Mouse (Mus musculus): ENCODE measurements around the gene Fryl. TPM values are rescaled to one million over a fixed set of nuclear protein-coding genes. Genes with fewer than 3 reads are reported as not detected.

The Fryl gene
- polyA plus RNA-seq, 1 experiment from 2014 or later, result 30.8 TPM

DNA sequence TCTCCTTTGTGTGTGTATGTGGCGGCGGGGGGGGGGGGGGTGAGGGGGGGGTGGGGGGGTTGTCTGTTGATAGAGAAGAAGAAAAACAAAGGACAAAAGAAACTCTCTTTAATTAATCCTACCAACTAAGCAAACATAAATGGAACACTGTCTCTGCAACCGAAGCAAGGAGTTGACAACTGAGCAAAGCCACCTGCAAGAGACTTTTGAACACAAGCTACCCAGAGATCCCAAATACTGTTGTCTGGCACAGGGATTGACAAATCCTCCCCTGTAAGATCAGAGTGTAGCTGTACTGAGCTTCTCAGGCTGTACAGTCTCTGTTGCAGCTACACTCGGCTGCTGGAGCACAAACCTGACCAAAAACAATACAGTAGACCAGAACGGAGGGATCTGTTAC lies 7.7 kb upstream of the Fryl start:
- POLR2A ChIA-PET, result no interaction called here
- TF ChIP-seq CTCF (IDR thresholded peaks at IDR 0.05), result no peak
- no peak for DNase-seq (ENCODE audit: low read depth, low spot score)
- ATAC-seq, result no peak
- H3K27me3 ChIP-seq, result no peaks in the 10 kb centered on the region
- in situ Hi-C loops (cut with MboI; ENCODE audit: low pct_unique_long_range_greater_than_20kb), result no loop called here
- CTCF ChIA-PET, result interaction anchor here (1.5 kb wide), 1 partner anchor 19 kb away, joined by 4 read pairs; no protein-coding TSS in a partner anchor

- no peak for TF ChIP-seq CTCF (IDR thresholded peaks at IDR 0.05)
- in situ Hi-C loops (cut with MboI; ENCODE audit: low pct_unique_long_range_greater_than_20kb), result no loop called here
- POLR2A ChIA-PET, result no interaction called here
- no peak for DNase-seq (ENCODE audit: low read depth, low spot score)
- CTCF ChIA-PET, result interaction anchor here (1.4 kb wide), 1 partner anchor 122 kb away, joined by 4 read pairs; no protein-coding TSS in a partner anchor
- ATAC-seq, result no peak
- H3K27me3 ChIP-seq, result no peaks in the 10 kb centered on the region
These were observed 1.3 kb upstream of the Fryl start for GRCm38 (mm10) chr5:73257723-73258122.

GRCm38 (mm10) chr5:73257096-73257495 lies 677 bp upstream of the Fryl start:
- in situ Hi-C loops (cut with MboI; ENCODE audit: low pct_unique_long_range_greater_than_20kb), result no loop called here
- CTCF ChIA-PET, result interaction anchor here (1.2 kb wide), 1 partner anchor 122 kb away, joined by 4 read pairs; no protein-coding TSS in a partner anchor
- peak; percentile 27 for TF ChIP-seq CTCF (IDR thresholded peaks at IDR 0.05)
- DNase-seq (ENCODE audit: low read depth, low spot score), result no peak
- no peaks in the 10 kb centered on the region for H3K27me3 ChIP-seq
- ATAC-seq, result no peak
- POLR2A ChIA-PET, result no interaction called here

GRCm38 (mm10) chr5:73255321-73256251 lies 833 bp downstream of the Fryl start:
- DNase-seq (ENCODE audit: low read depth, low spot score), result no peak
- no peaks in the 10 kb centered on the region for H3K27me3 ChIP-seq
- TF ChIP-seq CTCF (IDR thresholded peaks at IDR 0.05), result no peak
- peak; percentile 27 for ATAC-seq
- in situ Hi-C loops (cut with MboI; ENCODE audit: low pct_unique_long_range_greater_than_20kb), result no loop called here
- ChIA-PET POLR2A (interaction anchor here (0.6 to 2.4 kb wide), 3 partner anchors 36 to 83 kb away, joined by 3 to 7 read pairs (median 5); partner anchors contain the start of gene Ociad1), CTCF (interaction anchor here (1.3 to 3.8 kb wide), 3 partner anchors 33 to 127 kb away, joined by 4 to 17 read pairs (median 6); no protein-coding TSS in a partner anchor)

DNA sequence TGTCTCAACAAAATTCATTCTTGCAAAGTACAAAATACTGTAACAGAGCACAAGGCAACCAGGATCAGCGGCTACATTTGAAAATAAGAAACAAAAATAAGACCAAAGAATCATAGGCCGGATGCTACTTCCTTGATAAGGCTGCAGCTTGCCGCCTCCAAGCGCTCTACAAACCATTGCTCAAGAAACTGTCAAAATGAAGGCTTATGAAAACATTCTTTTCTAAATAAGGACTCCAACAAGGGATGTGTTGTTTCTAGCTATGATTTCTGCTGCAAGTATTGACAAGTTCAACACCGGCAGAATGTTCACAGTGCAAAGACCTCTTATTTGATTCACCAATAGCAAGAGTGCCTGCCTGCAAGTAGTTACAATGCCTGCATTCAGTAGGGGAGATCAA lies 1.8 kb downstream of the Fryl start:
- no peak for TF ChIP-seq CTCF (IDR thresholded peaks at IDR 0.05)
- ATAC-seq, result no peak
- ChIA-PET CTCF (interaction anchor here (1.3 to 3.8 kb wide), 4 partner anchors 28 to 128 kb away, joined by 3 to 17 read pairs (median 5); no protein-coding TSS in a partner anchor), POLR2A (interaction anchor here (0.6 to 2.4 kb wide), 4 partner anchors 21 to 85 kb away, joined by 3 to 7 read pairs (median 4); partner anchors contain the start of gene Ociad1)
- in situ Hi-C loops (cut with MboI; ENCODE audit: low pct_unique_long_range_greater_than_20kb), result no loop called here
- no peak for DNase-seq (ENCODE audit: low read depth, low spot score)
- no peaks in the 10 kb centered on the region for H3K27me3 ChIP-seq

DNA sequence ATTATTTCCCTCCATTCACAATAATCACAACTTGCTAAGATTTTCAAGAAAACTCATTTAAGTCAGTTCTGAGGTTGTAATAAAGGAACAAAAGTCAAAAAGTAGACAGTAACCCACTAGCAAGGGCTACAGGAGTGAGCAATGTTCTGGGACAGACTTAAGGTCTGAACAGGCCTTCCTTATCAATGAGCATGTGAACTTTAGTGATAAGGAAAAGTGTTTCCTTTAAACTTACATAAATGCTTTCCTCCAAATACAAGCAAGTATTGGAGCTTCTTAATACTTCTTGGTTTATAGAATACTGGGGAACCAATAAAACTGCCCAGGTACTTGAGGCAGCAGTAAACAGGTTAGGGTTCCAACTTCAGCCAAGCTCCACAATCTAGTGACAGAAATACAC lies 3.7 kb downstream of the Fryl start:
- DNase-seq (ENCODE audit: low read depth, low spot score) (no peak), ATAC-seq (no peak)
- no peaks in the 10 kb centered on the region for H3K27me3 ChIP-seq
- CTCF ChIA-PET, result interaction anchor here (0.9 to 3.8 kb wide), 4 partner anchors 8 to 119 kb away, joined by 3 to 17 read pairs (median 4); no protein-coding TSS in a partner anchor
- in situ Hi-C loops (cut with MboI; ENCODE audit: low pct_unique_long_range_greater_than_20kb), result no loop called here
- no peak for TF ChIP-seq CTCF (IDR thresholded peaks at IDR 0.05)
- POLR2A ChIA-PET, result interaction anchor here (1.4 kb wide), 1 partner anchor 19 kb away, joined by 3 read pairs; no protein-coding TSS in a partner anchor

GRCm38 (mm10) chr5:73249341-73249740 lies 7.1 kb downstream of the Fryl start:
- CTCF ChIA-PET, result no interaction called here
- POLR2A ChIA-PET, result no interaction called here
- H3K27me3 ChIP-seq, result no peaks in the 10 kb centered on the region
- DNase-seq (ENCODE audit: low read depth, low spot score), result no peak
- no peak for TF ChIP-seq CTCF (IDR thresholded peaks at IDR 0.05)
- ATAC-seq, result no peak
- in situ Hi-C loops (cut with MboI; ENCODE audit: low pct_unique_long_range_greater_than_20kb), result no loop called here

GRCm38 (mm10) chr5:73248211-73248610 lies 8.2 kb downstream of the Fryl start:
- H3K27me3 ChIP-seq, result no peaks in the 10 kb centered on the region
- TF ChIP-seq CTCF (IDR thresholded peaks at IDR 0.05), result no peak
- ChIA-PET CTCF (interaction anchor here (1.1 kb wide), 1 partner anchor 131 kb away, joined by 3 read pairs; no protein-coding TSS in a partner anchor), POLR2A (no interaction called here)
- DNase-seq (ENCODE audit: low read depth, low spot score), result no peak
- in situ Hi-C loops (cut with MboI; ENCODE audit: low pct_unique_long_range_greater_than_20kb), result no loop called here
- ATAC-seq, result no peak

DNA sequence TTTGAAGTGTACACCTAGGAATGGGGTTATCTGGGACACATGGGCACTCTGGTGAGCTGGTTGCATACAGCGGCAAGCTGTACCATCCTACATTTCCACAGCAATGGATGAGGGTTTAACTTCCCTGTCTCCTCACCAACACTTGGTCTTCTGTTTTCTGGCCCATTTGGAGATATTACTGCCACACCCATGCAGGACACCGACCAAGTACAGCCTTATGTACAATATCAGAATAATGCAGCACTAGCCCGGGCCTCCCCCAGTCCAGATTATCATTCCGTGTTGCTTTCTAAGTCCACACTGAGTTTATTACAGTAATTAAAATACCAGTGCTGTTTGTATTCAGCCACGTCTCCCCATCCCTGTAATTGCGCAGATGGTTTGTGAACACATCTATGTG lies 10.0 kb downstream of the Fryl start:
- ChIA-PET POLR2A (interaction anchor here (0.6 kb wide), 1 partner anchor 662 kb away, joined by 3 read pairs; no protein-coding TSS in a partner anchor), CTCF (no interaction called here)
- TF ChIP-seq CTCF (IDR thresholded peaks at IDR 0.05), result no peak
- in situ Hi-C loops (cut with MboI; ENCODE audit: low pct_unique_long_range_greater_than_20kb), result no loop called here
- DNase-seq (ENCODE audit: low read depth, low spot score) (no peak), ATAC-seq (no peak)
- no peaks in the 10 kb centered on the region for H3K27me3 ChIP-seq

- no peaks in the 10 kb centered on the region for H3K27me3 ChIP-seq
- no peak for TF ChIP-seq CTCF (IDR thresholded peaks at IDR 0.05)
- in situ Hi-C loops (cut with MboI; ENCODE audit: low pct_unique_long_range_greater_than_20kb), result no loop called here
- ChIA-PET POLR2A (interaction anchor here (0.6 to 0.7 kb wide), 2 partner anchors 93 to 191 kb away, joined by 7 to 8 read pairs; no protein-coding TSS in a partner anchor), CTCF (interaction anchor here (1.1 kb wide), 1 partner anchor 9 kb away, joined by 3 read pairs; no protein-coding TSS in a partner anchor)
- ATAC-seq (no peak), DNase-seq (ENCODE audit: low read depth, low spot score) (no peak)
These were observed 12.0 kb downstream of the Fryl start for GRCm38 (mm10) chr5:73244403-73244802.

Measured in Patski (cell line).